Mouse (Mus musculus): ENCODE data around the gene Olfml3. TPM values are rescaled to one million over a fixed set of nuclear protein-coding genes. Genes with fewer than 3 reads are reported as not detected.

Gene Olfml3
- 29.4 and 30.5 TPM in 2 replicates for polyA plus RNA-seq (2012; rRNA removed)

- no peak for DNase-seq (ENCODE audit: low read depth)
These were observed at the start of gene Olfml3 for GRCm38 (mm10) chr3:103737778-103738571. Olfml3 (minus strand) TSS chr3:103738001.

DNA sequence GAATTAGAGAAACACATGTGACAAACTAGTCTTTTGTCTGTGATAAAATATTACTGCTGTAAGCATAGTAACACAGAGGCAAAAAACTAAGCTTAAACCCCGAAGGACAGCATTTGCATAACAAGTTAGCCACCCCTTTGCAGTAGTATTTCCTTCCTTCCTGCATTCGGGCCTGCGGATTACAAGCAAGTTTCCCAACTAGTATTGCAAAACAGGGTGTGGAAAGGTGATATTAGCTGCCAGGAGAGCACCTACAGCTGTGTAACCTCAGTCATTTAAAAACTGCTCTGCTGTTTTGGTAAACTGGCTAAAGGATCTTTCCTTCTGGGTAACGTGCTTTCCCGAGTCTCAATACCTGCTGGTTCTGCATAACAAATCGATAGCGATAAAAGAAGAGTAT is 49.4 kb upstream of the Olfml3 start:
- peak; percentile 92 for DNase-seq (ENCODE audit: low read depth)

- no peak for DNase-seq (ENCODE audit: low read depth)
These were observed 45.2 kb upstream of the Olfml3 start for GRCm38 (mm10) chr3:103782844-103783609.

GRCm38 (mm10) chr3:103780777-103781176 is 43.0 kb upstream of the Olfml3 start:
- DNase-seq (ENCODE audit: low read depth), result no peak

DNA sequence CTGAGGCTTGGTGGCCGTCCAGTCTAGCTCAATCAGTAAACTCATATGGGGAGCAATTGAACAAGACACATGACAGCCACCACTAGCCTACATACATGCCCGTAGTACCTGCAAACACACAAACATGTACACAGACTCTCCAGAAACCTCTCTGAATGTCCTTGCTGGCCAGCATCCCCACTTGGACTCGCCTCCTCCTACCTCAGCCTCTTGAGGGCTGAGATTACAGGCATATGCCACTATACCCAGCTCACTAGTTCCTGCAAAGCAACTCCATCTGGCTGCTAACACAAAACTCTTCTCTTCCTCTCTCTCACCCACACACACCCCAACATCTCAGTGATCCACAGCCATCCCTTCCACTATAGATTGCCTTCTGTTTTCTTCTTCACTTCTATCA is 42.5 kb upstream of the Olfml3 start:
- DNase-seq (ENCODE audit: low read depth), result no peak

DNA sequence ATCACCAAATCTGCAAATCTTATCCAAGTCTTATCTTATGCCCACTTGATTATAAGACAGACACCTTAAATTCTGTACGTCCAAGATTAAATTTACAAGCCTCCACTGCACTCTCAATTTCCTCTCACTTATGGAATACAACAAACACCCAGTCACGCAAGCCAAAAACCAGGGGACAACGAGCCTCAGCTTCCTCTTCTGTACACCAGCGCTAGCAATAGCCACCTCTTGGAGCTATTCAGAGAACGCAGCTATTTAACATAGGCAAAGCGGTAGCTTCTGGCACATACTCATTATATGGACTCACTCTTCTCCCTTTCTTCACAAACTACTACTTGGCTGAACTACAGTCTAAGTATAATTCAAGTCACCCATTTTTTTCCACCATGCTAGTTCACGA is 41.4 kb upstream of the Olfml3 start:
- DNase-seq (ENCODE audit: low read depth), result no peak

DNA sequence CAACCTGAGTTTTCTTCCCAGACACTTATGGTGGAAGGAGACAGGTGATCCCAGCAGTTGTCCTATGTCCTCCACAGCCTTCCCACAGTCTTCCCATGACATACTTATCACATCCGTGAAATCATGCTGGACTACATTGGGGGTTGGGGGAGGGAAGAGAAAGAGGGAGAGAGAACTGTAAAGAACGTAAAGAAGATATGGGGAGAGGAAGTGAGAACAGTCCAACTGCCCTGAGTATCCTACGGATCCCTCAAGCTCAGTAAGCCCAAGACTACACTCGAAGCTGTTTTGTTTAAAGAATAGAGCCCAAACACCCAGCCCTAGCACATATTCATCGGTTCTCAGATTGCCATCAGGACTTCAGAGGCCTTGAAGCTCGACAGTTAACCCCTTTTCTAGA is 40.9 kb upstream of the Olfml3 start:
- DNase-seq (ENCODE audit: low read depth), result no peak

DNA sequence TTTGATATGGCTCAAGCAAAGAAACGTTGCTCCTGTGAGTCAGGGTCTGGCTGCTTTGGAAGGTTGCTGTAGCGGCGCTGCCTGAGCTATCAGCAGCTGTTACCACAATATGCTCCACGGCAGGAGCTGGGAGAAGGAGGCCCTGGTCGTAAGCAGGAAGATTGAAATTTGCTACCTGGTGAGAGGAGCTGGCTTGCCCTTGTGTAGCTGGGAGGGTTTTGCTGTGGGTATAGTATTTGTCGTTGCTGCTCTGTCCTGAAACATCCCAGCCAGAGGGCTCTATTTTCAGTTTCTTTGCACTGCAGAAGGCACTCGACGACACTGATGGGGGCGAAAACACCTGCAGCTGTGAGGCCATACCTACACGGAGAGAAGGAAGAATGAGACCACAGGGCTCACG is 40.1 kb upstream of the Olfml3 start:
- DNase-seq (ENCODE audit: low read depth), result no peak

- DNase-seq (ENCODE audit: low read depth), result no peak
These were observed 36.2 kb upstream of the Olfml3 start for GRCm38 (mm10) chr3:103774009-103774408.

DNA sequence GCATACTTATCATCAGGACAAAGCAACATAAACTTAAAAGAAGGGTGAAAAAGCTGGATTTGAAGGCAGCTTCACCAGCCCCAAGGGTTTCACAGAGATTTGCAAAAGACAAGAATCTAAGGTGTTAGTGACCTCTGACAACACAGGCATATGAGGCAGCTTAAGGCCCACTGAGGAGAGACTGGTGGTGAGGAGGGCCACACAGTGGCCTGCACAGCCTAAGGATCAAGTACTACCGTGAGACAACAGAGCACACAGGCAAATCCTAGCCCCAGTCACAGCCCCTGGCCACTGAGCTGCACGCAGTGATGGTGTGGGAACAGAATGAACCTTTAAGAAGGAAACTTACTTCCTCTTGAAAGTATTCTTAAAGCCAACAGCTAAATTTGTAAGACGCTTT is 35.7 kb upstream of the Olfml3 start:
- DNase-seq (ENCODE audit: low read depth), result no peak

DNA sequence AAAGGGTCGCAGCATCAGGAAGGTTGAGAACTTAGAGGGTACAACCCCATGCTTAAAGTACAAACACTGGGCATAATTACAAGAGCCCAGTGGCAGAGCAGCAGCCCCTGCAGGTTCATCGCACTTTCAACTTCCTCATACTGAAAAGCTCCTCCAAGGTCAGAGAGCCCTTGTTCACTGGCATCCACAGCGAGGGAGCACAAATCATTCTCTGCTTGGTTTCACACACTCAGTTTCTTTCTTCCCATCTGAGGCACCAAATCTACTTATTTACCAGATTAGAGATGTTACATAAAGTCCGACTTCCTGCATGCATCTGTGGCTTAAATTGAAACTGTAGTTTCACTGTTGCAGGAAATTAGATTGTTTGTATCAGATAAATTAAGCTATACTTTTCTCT is 35.0 kb upstream of the Olfml3 start:
- DNase-seq (ENCODE audit: low read depth), result no peak

GRCm38 (mm10) chr3:103771531-103772130 is 33.8 kb upstream of the Olfml3 start:
- DNase-seq (ENCODE audit: low read depth), result no peak

GRCm38 (mm10) chr3:103766789-103767188 is 29.0 kb upstream of the Olfml3 start:
- DNase-seq (ENCODE audit: low read depth), result no peak

GRCm38 (mm10) chr3:103759261-103759970 is 21.6 kb upstream of the Olfml3 start:
- DNase-seq (ENCODE audit: low read depth), result no peak

DNA sequence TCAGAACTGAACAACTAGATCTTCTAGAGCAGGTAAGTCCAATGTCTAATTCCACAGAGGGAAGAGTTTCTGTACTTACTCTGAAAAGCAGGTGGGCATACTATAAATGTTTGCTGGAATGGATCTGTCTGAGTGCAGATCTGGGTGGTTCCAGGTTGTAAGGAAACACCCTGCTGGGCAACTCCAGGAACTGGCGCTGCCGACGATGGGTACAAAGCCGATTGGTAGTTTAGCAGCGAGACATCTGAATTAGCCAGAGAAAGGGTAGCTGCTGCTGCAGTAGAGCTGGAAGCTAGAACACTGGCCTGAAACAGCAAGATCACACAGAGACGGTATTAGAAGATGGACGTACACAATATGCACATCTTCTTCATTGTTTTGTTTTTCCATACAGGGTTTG is 20.7 kb upstream of the Olfml3 start:
- DNase-seq (ENCODE audit: low read depth), result no peak

DNA sequence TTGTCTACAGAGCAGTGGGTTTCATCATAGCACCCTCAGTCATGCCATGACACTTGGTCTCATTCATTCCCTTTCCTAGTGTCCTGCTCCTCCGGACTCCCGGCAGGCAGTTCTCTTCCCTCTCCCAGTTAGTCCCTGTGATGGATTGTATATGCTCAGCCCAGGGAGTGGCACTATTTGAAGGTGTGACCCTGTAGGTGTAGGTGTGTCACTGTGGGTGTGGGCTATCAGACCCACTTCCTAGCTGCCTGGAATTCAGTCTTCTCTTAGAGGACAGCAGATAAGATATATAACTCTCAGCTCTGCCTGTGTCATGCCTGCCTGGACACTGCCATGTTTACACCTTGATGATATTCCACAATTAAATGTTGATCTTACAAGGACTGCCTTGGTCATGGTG is 19.1 kb upstream of the Olfml3 start:
- no peak for DNase-seq (ENCODE audit: low read depth)

DNA sequence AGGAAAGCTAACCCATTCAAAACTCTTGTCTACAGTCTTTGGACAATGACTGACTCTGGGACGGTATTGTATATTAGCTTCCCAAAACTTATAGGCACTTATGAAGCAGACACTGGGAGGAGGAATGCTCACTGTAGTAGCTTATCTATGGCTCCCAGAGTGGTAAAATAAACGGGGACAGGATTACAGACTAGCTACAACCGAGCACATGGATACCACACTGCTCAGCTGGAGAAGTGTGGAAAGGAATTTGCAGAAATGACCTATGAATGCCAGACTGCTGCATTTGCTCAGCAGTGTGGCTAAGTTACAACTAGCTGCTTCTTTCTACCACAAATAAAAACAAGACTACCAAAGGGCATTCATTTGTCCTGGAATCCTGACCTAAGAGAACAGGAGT is 17.6 kb upstream of the Olfml3 start:
- no peak for DNase-seq (ENCODE audit: low read depth)

GRCm38 (mm10) chr3:103751558-103751957 is 13.8 kb upstream of the Olfml3 start:
- no peak for DNase-seq (ENCODE audit: low read depth)

- no peak for DNase-seq (ENCODE audit: low read depth)
These were observed 8.9 kb upstream of the Olfml3 start for GRCm38 (mm10) chr3:103746711-103747110.

DNA sequence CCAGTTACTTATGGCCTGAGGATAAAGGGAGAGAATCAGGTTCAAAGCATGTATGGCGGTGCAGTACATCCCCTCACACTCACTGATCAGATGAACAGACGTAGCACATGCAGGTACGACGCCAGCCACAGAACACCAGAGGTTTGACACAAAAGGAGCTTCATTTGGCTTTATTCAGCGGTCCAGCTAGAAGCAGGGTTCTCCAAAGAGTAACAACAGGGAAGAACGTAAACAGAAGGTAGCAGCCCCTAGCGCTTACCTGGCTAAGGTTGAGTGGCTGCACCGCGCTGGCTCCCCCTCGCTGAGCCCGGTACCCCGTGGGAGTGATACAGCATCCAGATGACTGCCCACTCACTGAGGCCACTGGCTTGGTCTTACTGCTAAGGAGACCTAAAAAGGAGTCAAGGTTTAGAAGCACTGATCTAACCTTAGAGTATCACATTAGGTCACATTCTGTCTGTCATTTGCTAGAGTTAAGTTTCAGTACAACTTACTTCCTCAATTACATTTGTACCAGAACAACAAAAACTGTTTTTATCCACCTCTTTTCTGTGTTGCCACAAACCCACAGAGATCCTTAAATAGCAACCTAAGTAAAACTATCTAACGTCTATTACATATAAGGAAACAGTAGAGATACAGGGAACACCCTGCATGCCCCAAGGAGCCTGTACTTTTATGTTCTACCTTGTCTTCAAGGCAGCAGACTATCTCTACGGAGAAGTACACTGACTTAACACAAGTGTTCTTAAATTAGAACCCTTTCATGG is 7.4 kb upstream of the Olfml3 start:
- no peak for DNase-seq (ENCODE audit: low read depth)

DNA sequence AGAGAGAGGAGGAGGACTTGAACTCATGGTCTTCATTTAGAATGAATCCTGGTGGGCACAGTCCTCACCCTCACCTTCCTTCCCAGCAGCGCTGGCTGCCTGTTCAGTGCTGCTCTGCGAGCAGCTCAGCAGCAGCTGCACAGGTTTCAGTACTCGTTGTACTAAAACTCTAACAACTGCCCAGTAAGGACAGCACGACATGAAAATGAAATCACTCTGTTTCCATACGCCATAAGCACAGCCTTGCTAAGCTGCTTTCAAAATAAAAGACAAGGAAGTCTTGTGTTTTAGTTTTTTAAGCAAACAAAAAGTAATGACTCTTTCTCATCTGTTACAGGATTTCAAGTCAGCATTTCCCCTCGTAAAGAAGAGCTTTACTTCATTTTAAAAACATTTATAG is 5.4 kb upstream of the Olfml3 start:
- DNase-seq (ENCODE audit: low read depth), result no peak

Data from gonadal fat pad, adult 2 months (tissue).